In the genomic region with DNA sequence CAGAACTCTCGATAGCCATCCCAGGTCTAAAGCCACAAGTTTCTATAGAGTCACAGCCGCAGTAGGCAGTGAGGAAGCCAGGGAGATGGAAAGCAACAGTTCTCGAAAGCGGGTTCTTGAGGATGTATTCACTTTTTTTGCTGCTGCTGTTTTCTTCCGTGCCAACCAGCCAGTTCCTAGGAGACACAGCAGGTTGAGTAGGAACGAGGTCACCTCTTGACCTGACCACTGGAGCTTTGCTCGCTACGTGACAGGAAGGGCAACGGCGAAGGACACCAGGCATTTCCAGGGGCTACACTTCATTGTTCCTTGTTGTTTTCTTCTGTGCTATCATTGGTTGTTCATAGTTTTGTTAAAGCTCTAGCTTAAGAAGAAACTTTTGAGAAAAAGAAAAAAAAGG, we compare ENCODE assay signal across 23 mouse cellular contexts. TPM values are rescaled to one million over a fixed set of nuclear protein-coding genes. Genes with fewer than 3 reads are reported as not detected.
DNase-seq lines count a peak whose midpoint lies in the region; ATAC-seq and TF ChIP-seq lines count a peak whose summit lies in the region.
"Had no signal": no experiment of that assay in that cellular context is flagged by ENCODE, and none has a peak within 500 bp of the region (broad histone marks: within the 10 kb centered on the region; RNA-seq: fewer than 3 reads in every experiment).

No protein-coding gene starts in this region.

- no peak overlapping the region for H3K4me2 ChIP-seq in heart, embryonic 14.5 days (ENCODE audit: low read length)
- no peak overlapping the region for H3K4me2 ChIP-seq in heart, embryonic 12.5 days
- H3K4me2 ChIP-seq: embryonic facial prominence, embryonic 15.5 days; liver, embryonic 13.5 days; lung, embryonic 14.5 days; midbrain, embryonic 15.5 days; neural tube, embryonic 12.5 days had no signal

- no peak for TF ChIP-seq POLR2A in kidney, adult 2 months (IDR thresholded peaks at IDR 0.05; ENCODE audit: low read depth, low read length)

- H3K36me3 ChIP-seq in heart, embryonic 14.5 days (ENCODE audit: control insufficient read depth, insufficient read depth, low read length) = peaks cover 41% of the 10 kb centered on the region; the same call in 1 of the 2 replicates
- H3K36me3 ChIP-seq in heart, embryonic 12.5 days = peaks cover 23% of the 10 kb centered on the region
- no peaks in the 10 kb centered on the region; the same call in none of the 2 replicates for H3K36me3 ChIP-seq in kidney, adult 2 months (ENCODE audit: control insufficient read depth, insufficient read depth, low read length)
- H3K36me3 ChIP-seq in limb, embryonic 10.5 days = peaks cover 30% of the 10 kb centered on the region
- H3K36me3 ChIP-seq: midbrain, embryonic 15.5 days had no signal

- no peak for TF ChIP-seq CTCF in kidney, adult 2 months (conservative IDR thresholded peaks at IDR 0.05; ENCODE audit: insufficient read depth, insufficient read length, low read depth, low read length)

- H3K9ac ChIP-seq in heart, embryonic 14.5 days (ENCODE audit: low read length) = no peak overlapping the region
- no peak overlapping the region for H3K9ac ChIP-seq in heart, embryonic 12.5 days
- H3K9ac ChIP-seq: embryonic facial prominence, embryonic 15.5 days; liver, embryonic 13.5 days; lung, embryonic 14.5 days; midbrain, embryonic 15.5 days; neural tube, embryonic 12.5 days had no signal

- H3K4me3 ChIP-seq in heart, embryonic 14.5 days (ENCODE audit: control insufficient read depth in 1 of 2, insufficient read depth in 1 of 2, low read depth in 1 of 2, low read length in 2 of 2) = no peak overlapping the region
- no peak overlapping the region for H3K4me3 ChIP-seq in heart, embryonic 12.5 days
- H3K4me3 ChIP-seq in kidney, adult 2 months (ENCODE audit: insufficient read depth, low read depth, low read length) = no peak overlapping the region
- H3K4me3 ChIP-seq in limb, embryonic 10.5 days = no peak overlapping the region
- H3K4me3 ChIP-seq: embryonic facial prominence, embryonic 15.5 days; layer of hippocampus, adult 2 months; liver, embryonic 13.5 days; megakaryocyte, embryonic 14.5 days; midbrain, embryonic 15.5 days; neural tube, embryonic 12.5 days had no signal

- H3K27me3 ChIP-seq in heart, embryonic 14.5 days (ENCODE audit: control insufficient read depth, insufficient read depth, low read length) = no peaks in the 10 kb centered on the region
- H3K27me3 ChIP-seq in heart, embryonic 12.5 days (replicated peaks) = no peaks in the 10 kb centered on the region
- H3K27me3 ChIP-seq in kidney, adult 2 months (replicated peaks; ENCODE audit: control insufficient read depth, insufficient read depth, low read length) = no peaks in the 10 kb centered on the region
- no peaks in the 10 kb centered on the region for H3K27me3 ChIP-seq in limb, embryonic 10.5 days (ENCODE audit: low read depth, poor library complexity, severe bottlenecking)
- H3K27me3 ChIP-seq: embryonic facial prominence, embryonic 15.5 days; liver, embryonic 13.5 days; megakaryocyte, embryonic 14.5 days; midbrain, embryonic 15.5 days; neural tube, embryonic 12.5 days had no signal

- DNase-seq in kidney, adult 2 months = no peak
- no peak for DNase-seq in kidney, postnatal 25 days
- peak; percentile 21 for DNase-seq in embryo, embryonic 10.5 days (ENCODE audit: low spot score)
- DNase-seq in limb, embryonic 10.5 days (ENCODE audit: low spot score) = peak; percentile 30
- DNase-seq in cerebellum, adult 11 months = no peak
- DNase-seq: adrenal gland, postnatal 10 days; cerebellum, adult 9-11 months; heart, postnatal 10 days; kidney, adult 18-20 months; kidney, postnatal 14 days; liver, embryonic 13.5 days; lung, embryonic 14.5 days; lung, postnatal 36 days; right cerebral cortex, postnatal 14 days had no signal

- no peaks in the 10 kb centered on the region for H3K9me3 ChIP-seq in heart, embryonic 14.5 days (ENCODE audit: control insufficient read depth, low read length)
- no peaks in the 10 kb centered on the region for H3K9me3 ChIP-seq in heart, embryonic 12.5 days (replicated peaks)
- H3K9me3 ChIP-seq in limb, embryonic 10.5 days (replicated peaks) = no peaks in the 10 kb centered on the region
- H3K9me3 ChIP-seq: embryonic facial prominence, embryonic 15.5 days; liver, embryonic 13.5 days; megakaryocyte, embryonic 14.5 days; midbrain, embryonic 15.5 days; neural tube, embryonic 12.5 days had no signal

- H3K27ac ChIP-seq in heart, embryonic 14.5 days (replicated peaks in 1 of 2; ENCODE audit: control insufficient read depth in 1 of 2, insufficient read depth in 1 of 2, low read depth in 2 of 2, low read length in 2 of 2) = peak overlapping the region; percentile 4 to 19; a peak in 1 of 4 replicates
- no peak overlapping the region for H3K27ac ChIP-seq in heart, embryonic 12.5 days (ENCODE audit: poor library complexity, severe bottlenecking)
- 0 out of 2 replicates have a peak overlapping the region, but pooled peaks have one; percentile 14 for H3K27ac ChIP-seq in kidney, adult 2 months (ENCODE audit: insufficient read depth, low read depth, low read length)
- no peak overlapping the region for H3K27ac ChIP-seq in limb, embryonic 10.5 days
- H3K27ac ChIP-seq: embryonic facial prominence, embryonic 15.5 days; layer of hippocampus, adult 2 months; liver, embryonic 13.5 days; midbrain, embryonic 15.5 days; neural tube, embryonic 12.5 days; stomach, postnatal 0 days had no signal

- 65% methylated on average over 10 of the region's 10 CpGs for WGBS in heart, embryonic 14.5 days
- WGBS in heart, embryonic 12.5 days = 66% methylated on average over 10 of the region's 10 CpGs
- WGBS in kidney, adult 2 months = 52% methylated on average over 10 of the region's 10 CpGs
- 85% methylated on average over 10 of the region's 10 CpGs for WGBS in limb, embryonic 10.5 days

- H3K4me1 ChIP-seq in heart, embryonic 14.5 days (ENCODE audit: control insufficient read depth in 2 of 2, insufficient read depth in 2 of 2, low read length in 2 of 2) = peaks cover 4 to 5% of the 10 kb centered on the region in 2 experiments; a peak in 2 of 4 replicates
- H3K4me1 ChIP-seq in heart, embryonic 12.5 days (replicated peaks) = peaks cover 3% of the 10 kb centered on the region; the same call in 1 of the 2 replicates
- H3K4me1 ChIP-seq in kidney, adult 2 months (ENCODE audit: control insufficient read depth, insufficient read depth, low read length) = no peaks in the 10 kb centered on the region
- 0 out of 2 replicates have a peak, but pooled peaks cover 3% of the 10 kb centered on the region for H3K4me1 ChIP-seq in limb, embryonic 10.5 days
- H3K4me1 ChIP-seq: embryonic facial prominence, embryonic 15.5 days; midbrain, embryonic 15.5 days; neural tube, embryonic 12.5 days had no signal

- no peak for ATAC-seq in heart, embryonic 14.5 days (ENCODE audit: insufficient number of reproducible peaks, insufficient read depth, low FRiP score, low read depth)
- no peak for ATAC-seq in heart, embryonic 12.5 days (ENCODE audit: insufficient number of reproducible peaks, low FRiP score)
- ATAC-seq: forebrain, embryonic 14.5 days; midbrain, embryonic 15.5 days had no signal

RNA-seq across cellular contexts. Expression of a gene that starts 43.2 kb away (rescaled TPM):
- polyA plus RNA-seq in heart, embryonic 14.5 days (2014; fragmentation: Nextera tagmentation; extraction: Ambion mirVana) = 54.1 and 56.9 TPM in 2 replicates
- polyA plus RNA-seq in heart, embryonic 12.5 days (2016; fragmentation: Nextera tagmentation; extraction: Ambion mirVana) = 44.7 and 46.8 TPM in 2 replicates
- 37.1 and 42.9 TPM in 2 replicates for polyA plus RNA-seq in kidney, adult 2 months (2012; rRNA removed)
- 33.3 and 39.2 TPM in 2 replicates for polyA plus RNA-seq in limb, embryonic 10.5 days (2016; fragmentation: Nextera tagmentation; extraction: Ambion mirVana)

Comparison
In these comparisons a context has a peak if more than half of its experiments do, and no peak if none do; other contexts are left out.
1. H3K27ac ChIP-seq: peak in heart, embryonic 14.5 days (2 of 2) and kidney, adult 2 months (single experiment); none in heart, embryonic 12.5 days (single experiment) and limb, embryonic 10.5 days (single experiment).
2. DNase-seq: peak in embryo, embryonic 10.5 days (single experiment) and limb, embryonic 10.5 days (single experiment); none in kidney, adult 2 months (single experiment), kidney, postnatal 25 days (0 of 2) and cerebellum, adult 11 months (single experiment).